Mouse (Mus musculus): Measurements from ENCODE around the gene Sipa1l1. TPM values are rescaled to one million over a fixed set of nuclear protein-coding genes. Genes with fewer than 3 reads are reported as not detected.

Sipa1l1 gene
- polyA plus RNA-seq, 2 experiments, result 2.6 to 2.7 TPM

DNA sequence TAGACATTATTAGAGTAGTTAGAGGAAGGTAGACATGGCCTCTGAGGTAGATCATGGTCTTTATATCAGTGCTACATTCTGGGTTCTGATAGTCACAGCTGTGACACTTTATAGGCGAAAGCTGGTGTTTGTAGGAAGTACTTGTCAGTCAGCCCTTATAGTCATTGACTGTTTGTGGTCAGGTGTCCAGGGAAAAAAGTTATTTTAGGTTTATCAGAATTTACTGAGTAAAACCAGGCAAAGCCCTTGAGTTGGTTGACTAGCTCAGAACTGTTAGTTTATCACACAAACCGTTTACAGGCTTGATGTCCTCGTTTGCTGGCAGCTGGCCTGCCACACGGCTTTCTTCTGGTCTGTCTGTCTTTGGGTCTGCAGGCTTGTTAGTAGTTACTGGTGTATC, 61.0 kb downstream of the Sipa1l1 start:
- Histone ChIP-seq H3K4me1 (replicated peaks; ENCODE audit: control insufficient read depth in 2 of 2, insufficient read depth in 2 of 2, low read length in 1 of 2) (peaks cover 2 to 53% of the 10 kb centered on the region in 2 experiments), H3K9me3 (ENCODE audit: control insufficient read depth, low read length) (no peaks in the 10 kb centered on the region), H3K27me3 (ENCODE audit: control insufficient read depth, insufficient read depth, low read length) (no peaks in the 10 kb centered on the region), H3K4me2 (ENCODE audit: low read depth) (no peak overlapping the region), H3K36me3 (replicated peaks; ENCODE audit: control insufficient read depth, insufficient read depth, low read depth) (no peaks in the 10 kb centered on the region), H3K9ac (replicated peaks) (no peak overlapping the region), H3K27ac (no peak overlapping the region), H3K4me3 (ENCODE audit: insufficient read depth in 1 of 2, low read depth in 2 of 2, low read length in 2 of 2) (no peak overlapping the region)
- 23% methylated on average over 4 of the region's 4 CpGs for WGBS (ENCODE audit: insufficient replicate concordance)
- TF ChIP-seq EP300 (IDR thresholded peaks at IDR 0.05; ENCODE audit: low read depth) (no peak), CTCF (IDR thresholded peaks at IDR 0.05; ENCODE audit: low read depth) (no peak)
- ATAC-seq (ENCODE audit: insufficient read depth), result no peak
- DNase-seq (ENCODE audit: low read depth in 3 of 3, low spot score in 3 of 3), result no peak

DNA sequence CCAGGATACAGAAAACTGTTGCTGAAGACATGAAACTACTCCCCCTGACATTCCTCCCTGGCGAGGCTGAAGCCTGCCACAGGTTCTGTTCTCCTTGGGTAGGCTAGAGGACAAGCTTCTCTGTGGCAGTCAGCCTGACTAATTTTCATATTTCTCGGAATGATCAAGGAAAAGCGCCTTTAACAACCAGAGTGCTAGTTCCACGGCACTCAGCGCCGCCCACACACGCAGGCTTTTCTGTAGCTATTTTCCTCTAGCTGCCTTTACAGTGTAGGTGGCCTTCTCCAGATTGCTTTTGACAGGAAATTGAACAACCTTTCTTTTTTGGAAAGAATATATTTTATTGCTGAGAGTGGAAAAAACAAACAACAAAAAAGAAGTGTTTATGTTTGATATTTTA, 62.1 kb downstream of the Sipa1l1 start:
- Histone ChIP-seq H3K4me1 (replicated peaks; ENCODE audit: control insufficient read depth in 2 of 2, insufficient read depth in 2 of 2, low read length in 1 of 2) (peaks cover 0 to 43% of the 10 kb centered on the region in 2 experiments), H3K27ac (no peak overlapping the region), H3K27me3 (ENCODE audit: control insufficient read depth, insufficient read depth, low read length) (no peaks in the 10 kb centered on the region), H3K9me3 (ENCODE audit: control insufficient read depth, low read length) (no peaks in the 10 kb centered on the region), H3K36me3 (replicated peaks; ENCODE audit: control insufficient read depth, insufficient read depth, low read depth) (no peaks in the 10 kb centered on the region), H3K4me2 (ENCODE audit: low read depth) (no peak overlapping the region), H3K9ac (replicated peaks) (no peak overlapping the region), H3K4me3 (ENCODE audit: insufficient read depth in 1 of 2, low read depth in 2 of 2, low read length in 2 of 2) (no peak overlapping the region)
- ATAC-seq (ENCODE audit: insufficient read depth) (no peak), DNase-seq (ENCODE audit: low read depth in 3 of 3, low spot score in 3 of 3) (no peak)
- TF ChIP-seq EP300 (IDR thresholded peaks at IDR 0.05; ENCODE audit: low read depth), result no peak
- TF ChIP-seq CTCF (IDR thresholded peaks at IDR 0.05; ENCODE audit: low read depth), result no peak
- WGBS (ENCODE audit: insufficient replicate concordance), result 61% methylated on average over 7 of the region's 7 CpGs

- Histone ChIP-seq H3K4me3 (ENCODE audit: insufficient read depth in 1 of 2, low read depth in 2 of 2, low read length in 2 of 2) (no peak overlapping the region), H3K4me2 (ENCODE audit: low read depth) (no peak overlapping the region), H3K27ac (no peak overlapping the region), H3K36me3 (replicated peaks; ENCODE audit: control insufficient read depth, insufficient read depth, low read depth) (no peaks in the 10 kb centered on the region), H3K27me3 (ENCODE audit: control insufficient read depth, insufficient read depth, low read length) (no peaks in the 10 kb centered on the region), H3K4me1 (replicated peaks; ENCODE audit: control insufficient read depth in 2 of 2, insufficient read depth in 2 of 2, low read length in 1 of 2) (peaks cover 0 to 42% of the 10 kb centered on the region in 2 experiments), H3K9ac (replicated peaks) (no peak overlapping the region), H3K9me3 (ENCODE audit: control insufficient read depth, low read length) (no peaks in the 10 kb centered on the region)
- 31% methylated on average over 3 of the region's 3 CpGs for WGBS (ENCODE audit: insufficient replicate concordance)
- DNase-seq (ENCODE audit: low read depth in 3 of 3, low spot score in 3 of 3), result peak in 1 of 3 experiments; percentile 32
- no peak for TF ChIP-seq CTCF (IDR thresholded peaks at IDR 0.05; ENCODE audit: low read depth)
- peak; percentile 66 for TF ChIP-seq EP300 (IDR thresholded peaks at IDR 0.05; ENCODE audit: low read depth)
- no peak for ATAC-seq (ENCODE audit: insufficient read depth)
Observed at GRCm38 (mm10) chr12:82233177-82233576, 64.1 kb downstream of the Sipa1l1 start.

DNA sequence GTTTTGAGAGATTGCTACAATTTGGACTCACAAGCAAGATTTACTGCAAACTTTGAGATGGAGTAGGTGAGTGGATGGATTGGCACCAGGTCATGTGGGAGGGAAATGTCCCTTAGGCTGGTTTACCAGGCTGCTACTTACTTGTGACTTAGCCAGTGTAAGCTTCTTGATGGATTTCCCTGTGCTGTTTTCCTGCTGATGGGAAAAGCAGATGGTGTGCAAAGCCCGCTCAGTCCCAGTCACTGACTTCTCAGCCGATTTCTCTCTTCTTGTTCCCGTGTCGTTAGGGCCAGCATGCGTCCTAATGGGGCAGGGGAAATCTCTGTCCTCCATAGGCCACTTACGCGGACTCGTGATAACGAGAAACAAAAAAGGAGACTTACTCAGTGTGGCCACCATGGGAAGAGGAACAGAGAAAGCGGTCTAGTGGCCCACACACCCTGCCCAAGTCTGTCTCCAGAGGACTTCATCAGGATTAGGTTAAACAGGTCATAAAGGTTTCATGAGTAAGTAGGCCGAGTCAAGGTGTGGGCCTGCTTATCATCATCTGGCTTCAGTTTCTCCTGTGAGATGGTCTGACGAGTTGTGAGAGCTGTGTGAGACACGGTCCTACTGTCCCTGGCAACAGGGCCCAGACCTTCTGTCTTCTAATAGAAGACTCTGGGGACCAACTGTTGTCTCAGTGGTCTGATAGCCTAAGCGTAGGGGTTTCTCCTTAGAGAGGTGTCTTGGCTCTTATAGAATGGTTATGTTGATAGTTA, 65.5 kb downstream of the Sipa1l1 start:
- Histone ChIP-seq H3K27ac (no peak overlapping the region), H3K27me3 (ENCODE audit: control insufficient read depth, insufficient read depth, low read length) (no peaks in the 10 kb centered on the region), H3K4me2 (ENCODE audit: low read depth) (no peak overlapping the region), H3K4me3 (ENCODE audit: insufficient read depth in 1 of 2, low read depth in 2 of 2, low read length in 2 of 2) (no peak overlapping the region), H3K9me3 (ENCODE audit: control insufficient read depth, low read length) (no peaks in the 10 kb centered on the region), H3K36me3 (replicated peaks; ENCODE audit: control insufficient read depth, insufficient read depth, low read depth) (no peaks in the 10 kb centered on the region), H3K9ac (replicated peaks) (no peak overlapping the region), H3K4me1 (replicated peaks; ENCODE audit: control insufficient read depth in 2 of 2, insufficient read depth in 2 of 2, low read length in 1 of 2) (peaks cover 0 to 40% of the 10 kb centered on the region in 2 experiments)
- 77% methylated on average over 14 of the region's 14 CpGs for WGBS (ENCODE audit: insufficient replicate concordance)
- TF ChIP-seq EP300 (IDR thresholded peaks at IDR 0.05; ENCODE audit: low read depth) (no peak), CTCF (IDR thresholded peaks at IDR 0.05; ENCODE audit: low read depth) (no peak)
- ATAC-seq (ENCODE audit: insufficient read depth) (no peak), DNase-seq (ENCODE audit: low read depth in 3 of 3, low spot score in 3 of 3) (no peak)

DNA sequence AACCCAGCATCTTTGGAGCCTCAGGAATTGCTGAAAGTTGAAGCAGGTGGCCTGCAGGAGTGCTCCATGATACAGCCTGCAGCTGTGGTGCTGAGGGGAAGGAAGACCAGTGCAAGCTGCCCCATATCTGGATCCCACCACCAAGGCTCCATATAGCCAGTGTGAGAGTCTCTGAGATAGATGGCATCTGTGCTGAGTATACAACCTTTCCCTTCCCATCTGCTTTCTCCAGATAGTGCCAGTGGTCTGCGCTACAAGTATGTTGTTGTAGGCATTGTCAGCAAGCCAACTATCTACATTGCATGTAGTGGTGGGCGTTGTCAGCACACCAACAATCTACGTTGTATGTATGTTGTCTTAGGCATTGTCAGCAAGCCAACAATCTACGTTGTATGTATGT, 68.0 kb downstream of the Sipa1l1 start:
- no peak overlapping the region for H3K27ac ChIP-seq
- no peak overlapping the region for H3K4me2 ChIP-seq (ENCODE audit: low read depth)
- no peak overlapping the region for H3K4me3 ChIP-seq (ENCODE audit: insufficient read depth in 1 of 2, low read depth in 2 of 2, low read length in 2 of 2)
- 16% methylated on average over 4 of the region's 4 CpGs for WGBS (ENCODE audit: insufficient replicate concordance)
- no peaks in the 10 kb centered on the region for H3K9me3 ChIP-seq (ENCODE audit: control insufficient read depth, low read length)
- no peak overlapping the region for H3K9ac ChIP-seq (replicated peaks)
- peak; percentile 83 for TF ChIP-seq EP300 (IDR thresholded peaks at IDR 0.05; ENCODE audit: low read depth)
- no peak for TF ChIP-seq CTCF (IDR thresholded peaks at IDR 0.05; ENCODE audit: low read depth)
- ATAC-seq (ENCODE audit: insufficient read depth) (peak; percentile 86), DNase-seq (ENCODE audit: low read depth in 3 of 3, low spot score in 3 of 3) (peak in 2 of 3 experiments; percentile 26 to 28)
- H3K27me3 ChIP-seq (ENCODE audit: control insufficient read depth, insufficient read depth, low read length), result no peaks in the 10 kb centered on the region
- peaks cover 0 to 23% of the 10 kb centered on the region in 2 experiments; a peak in 3 of 4 replicates for H3K4me1 ChIP-seq (replicated peaks; ENCODE audit: control insufficient read depth in 2 of 2, insufficient read depth in 2 of 2, low read length in 1 of 2)
- H3K36me3 ChIP-seq (replicated peaks; ENCODE audit: control insufficient read depth, insufficient read depth, low read depth), result no peaks in the 10 kb centered on the region
